In genomic region chr7:44818164-44818563, GRCm38 (mm10) we compare ENCODE assay signal across 7 mouse cellular contexts. TPM values are rescaled to one million over a fixed set of nuclear protein-coding genes. Genes with fewer than 3 reads are reported as not detected.
DNase-seq lines count a peak whose midpoint lies in the region; ATAC-seq and TF ChIP-seq lines count a peak whose summit lies in the region.

No protein-coding gene starts in this region.

- no peaks in the 10 kb centered on the region for H3K27me3 ChIP-seq in forebrain, embryonic 15.5 days
- no peaks in the 10 kb centered on the region for H3K27me3 ChIP-seq in limb, embryonic 15.5 days

- H3K36me3 ChIP-seq in forebrain, embryonic 15.5 days = no peaks in the 10 kb centered on the region
- peaks cover 8% of the 10 kb centered on the region; the same call in 1 of the 2 replicates for H3K36me3 ChIP-seq in limb, embryonic 15.5 days

- TF ChIP-seq CTCF in layer of hippocampus, adult 2 months (conservative IDR thresholded peaks at IDR 0.05) = peak; percentile 74
- TF ChIP-seq CTCF in bone marrow macrophage, adult 2 months (IDR thresholded peaks at IDR 0.05; ENCODE audit: low read depth, low read length) = no peak

- peaks cover 40% of the 10 kb centered on the region for H3K4me1 ChIP-seq in bone marrow macrophage, adult 2 months (ENCODE audit: control insufficient read depth, insufficient read depth, low read length)
- H3K4me1 ChIP-seq in forebrain, embryonic 15.5 days = peaks cover 56% of the 10 kb centered on the region
- H3K4me1 ChIP-seq in limb, embryonic 15.5 days = peaks cover 52% of the 10 kb centered on the region

- 4% methylated on average over 2 of the region's 2 CpGs for WGBS in forebrain, embryonic 15.5 days
- WGBS in limb, embryonic 15.5 days = 29% methylated on average over 2 of the region's 2 CpGs

- ATAC-seq in forebrain, embryonic 15.5 days (replicated peaks) = no peak
- no peak for ATAC-seq in limb, embryonic 15.5 days (ENCODE audit: insufficient number of reproducible peaks, low FRiP score, low TSS enrichment, low read depth)

- TF ChIP-seq POLR2A in bone marrow macrophage, adult 2 months (IDR thresholded peaks at IDR 0.05; ENCODE audit: borderline replicate concordance, low read depth, low read length) = no peak

- H3K4me3 ChIP-seq in layer of hippocampus, adult 2 months = peak overlapping the region; percentile 82; the same call in 1 of the 2 replicates
- H3K4me3 ChIP-seq in bone marrow macrophage, adult 2 months (ENCODE audit: insufficient read depth, low read length) = peak overlapping the region; percentile 82
- peak overlapping the region; percentile 99 for H3K4me3 ChIP-seq in forebrain, embryonic 15.5 days
- peak overlapping the region; percentile 86 for H3K4me3 ChIP-seq in limb, embryonic 15.5 days

- H3K9ac ChIP-seq in forebrain, embryonic 15.5 days (replicated peaks) = peak overlapping the region; percentile 95
- H3K9ac ChIP-seq in limb, embryonic 15.5 days = 0 out of 2 replicates have a peak overlapping the region, but pooled peaks have one; percentile 92

- DNase-seq in layer of hippocampus, adult 2 months (ENCODE audit: low spot score in 2 of 2) = peak in 1 of 2 experiments; percentile 16
- DNase-seq in layer of hippocampus, adult 8-10 months (ENCODE audit: low spot score in 2 of 2) = no peak
- DNase-seq in neural tube, embryonic 10.5 days (ENCODE audit: extremely low spot score, low spot score) = peak; percentile 13
- no peak for DNase-seq in thymus, postnatal 25 days

- H3K9me3 ChIP-seq in forebrain, embryonic 15.5 days = no peaks in the 10 kb centered on the region
- H3K9me3 ChIP-seq in limb, embryonic 15.5 days = no peaks in the 10 kb centered on the region

- H3K4me2 ChIP-seq in forebrain, embryonic 15.5 days (replicated peaks) = peak overlapping the region; percentile 58
- peak overlapping the region; percentile 71 for H3K4me2 ChIP-seq in limb, embryonic 15.5 days

- H3K27ac ChIP-seq in layer of hippocampus, adult 2 months = peak overlapping the region; percentile 97
- peak overlapping the region; percentile 88 for H3K27ac ChIP-seq in bone marrow macrophage, adult 2 months (ENCODE audit: insufficient read depth, low read depth, low read length)
- peak overlapping the region; percentile 27; the same call in 1 of the 2 replicates for H3K27ac ChIP-seq in forebrain, embryonic 15.5 days (replicated peaks)
- H3K27ac ChIP-seq in limb, embryonic 15.5 days = peak overlapping the region; percentile 67

RNA-seq across cellular contexts. Expression of gene Atf5, which starts 1.7 kb away (rescaled TPM):
- 10 to 100 TPM; 27.0 to 30.0 TPM for total RNA-seq in layer of hippocampus, adult 2 months (2021)
- total RNA-seq in layer of hippocampus, adult 8-10 months (2022) = 10 to 100 TPM; 23.3 to 36.1 (median 26.1) TPM
- polyA plus RNA-seq in bone marrow macrophage, adult 2 months (2012; ENCODE audit: insufficient read depth, insufficient read length, missing spikeins) = 28.4 and 32.8 TPM in 2 replicates
- polyA plus RNA-seq in forebrain, embryonic 15.5 days (2015; fragmentation: Nextera tagmentation; extraction: Ambion mirVana) = 4.6 and 5.0 TPM in 2 replicates
- polyA plus RNA-seq in limb, embryonic 15.5 days (2015; fragmentation: Nextera tagmentation; extraction: Ambion mirVana) = 5.7 and 6.2 TPM in 2 replicates

RNA-seq across cellular contexts. Expression of gene Il4i1, which starts 2.0 kb away (rescaled TPM):
- total RNA-seq in layer of hippocampus, adult 2 months (2021) = 1 to 10 TPM; 2.6 to 3.3 TPM
- total RNA-seq in layer of hippocampus, adult 8-10 months (2022) = 10 to 100 TPM in 2 of 4 experiments, 1 to 10 TPM in 2; 2.7 to 12.2 (median 7.8) TPM
- polyA plus RNA-seq in bone marrow macrophage, adult 2 months (2012; ENCODE audit: insufficient read depth, insufficient read length, missing spikeins) = 1.2 and 3.5 TPM in 2 replicates
- polyA plus RNA-seq in forebrain, embryonic 15.5 days (2015; fragmentation: Nextera tagmentation; extraction: Ambion mirVana) = 1.8 and 2.3 TPM in 2 replicates
- 1.0 and 1.6 TPM in 2 replicates for polyA plus RNA-seq in limb, embryonic 15.5 days (2015; fragmentation: Nextera tagmentation; extraction: Ambion mirVana)

RNA-seq across cellular contexts. Expression of gene Nup62, which starts 2.3 kb away (rescaled TPM):
- total RNA-seq in layer of hippocampus, adult 2 months (2021) = 10 to 100 TPM; 29.7 to 33.2 TPM
- 10 to 100 TPM; 27.7 to 32.5 (median 30.2) TPM for total RNA-seq in layer of hippocampus, adult 8-10 months (2022)
- polyA plus RNA-seq in bone marrow macrophage, adult 2 months (2012; ENCODE audit: insufficient read depth, insufficient read length, missing spikeins) = 30.8 and 36.7 TPM in 2 replicates
- polyA plus RNA-seq in forebrain, embryonic 15.5 days (2015; fragmentation: Nextera tagmentation; extraction: Ambion mirVana) = 52.3 and 56.0 TPM in 2 replicates
- 83.6 and 88.0 TPM in 2 replicates for polyA plus RNA-seq in limb, embryonic 15.5 days (2015; fragmentation: Nextera tagmentation; extraction: Ambion mirVana)

RNA-seq across cellular contexts. Expression of gene Akt1s1, which starts 30.6 kb away (rescaled TPM):
- total RNA-seq in layer of hippocampus, adult 2 months (2021) = 10 to 100 TPM; 76.7 to 84.3 TPM
- total RNA-seq in layer of hippocampus, adult 8-10 months (2022) = 10 to 100 TPM; 66.3 to 72.6 (median 71.0) TPM
- polyA plus RNA-seq in bone marrow macrophage, adult 2 months (2012; ENCODE audit: insufficient read depth, insufficient read length, missing spikeins) = 36.9 and 45.3 TPM in 2 replicates
- 118 and 120 TPM in 2 replicates for polyA plus RNA-seq in forebrain, embryonic 15.5 days (2015; fragmentation: Nextera tagmentation; extraction: Ambion mirVana)
- polyA plus RNA-seq in limb, embryonic 15.5 days (2015; fragmentation: Nextera tagmentation; extraction: Ambion mirVana) = 118 and 124 TPM in 2 replicates

RNA-seq across cellular contexts. Expression of gene Tbc1d17, which starts 30.7 kb away (rescaled TPM):
- 10 to 100 TPM; 69.0 to 81.3 TPM for total RNA-seq in layer of hippocampus, adult 2 months (2021)
- 10 to 100 TPM; 71.9 to 92.1 (median 73.8) TPM for total RNA-seq in layer of hippocampus, adult 8-10 months (2022)
- polyA plus RNA-seq in bone marrow macrophage, adult 2 months (2012; ENCODE audit: insufficient read depth, insufficient read length, missing spikeins) = 69.5 and 76.1 TPM in 2 replicates
- 119 and 120 TPM in 2 replicates for polyA plus RNA-seq in forebrain, embryonic 15.5 days (2015; fragmentation: Nextera tagmentation; extraction: Ambion mirVana)
- 82.6 and 89.6 TPM in 2 replicates for polyA plus RNA-seq in limb, embryonic 15.5 days (2015; fragmentation: Nextera tagmentation; extraction: Ambion mirVana)

Comparison
In these comparisons a context has a peak if more than half of its experiments do, and no peak if none do; other contexts are left out.
1. H3K27ac ChIP-seq: peak in every context shown above with its lines; median percentile 97 in layer of hippocampus, adult 2 months; 88 in bone marrow macrophage, adult 2 months; 67 in limb, embryonic 15.5 days; 27 in forebrain, embryonic 15.5 days.